Mouse (Mus musculus) gastrocnemius, adult 18-20 months (tissue): ENCODE measurements around the gene Agpat4. TPM values are rescaled to one million over a fixed set of nuclear protein-coding genes. Genes with fewer than 3 reads are reported as not detected.

ENCODE experiments used
- DNase-seq: peaks from one replicate; pipeline ENCODE4 v3.0.0; 2021; ENCODE audit warnings: low spot score
- long read RNA-seq, 2 experiments: library from polyadenylated mRNA; stranded (forward); transcript quantifications; one replicate each; pipeline ENCODE4 v2.0.0; 2021
- total RNA-seq, 2 experiments: library from RNA; stranded (reverse); gene quantifications; 2 replicates each; pipeline ENCODE4 v1.2.3; 2021

Agpat4 gene
- total RNA-seq: 1 to 10 TPM; 1.5 to 2.0 TPM
- long read RNA-seq, experiment 1, partial matches to known transcripts: 0 of 2 reads
- long read RNA-seq, experiment 1, other reads (novel, unspliced or antisense): 0 of 2 reads
- long read RNA-seq, experiment 2, partial matches to known transcripts: 0 of 1 reads
- long read RNA-seq, experiment 2, other reads (novel, unspliced or antisense): 0 of 1 reads

DNA sequence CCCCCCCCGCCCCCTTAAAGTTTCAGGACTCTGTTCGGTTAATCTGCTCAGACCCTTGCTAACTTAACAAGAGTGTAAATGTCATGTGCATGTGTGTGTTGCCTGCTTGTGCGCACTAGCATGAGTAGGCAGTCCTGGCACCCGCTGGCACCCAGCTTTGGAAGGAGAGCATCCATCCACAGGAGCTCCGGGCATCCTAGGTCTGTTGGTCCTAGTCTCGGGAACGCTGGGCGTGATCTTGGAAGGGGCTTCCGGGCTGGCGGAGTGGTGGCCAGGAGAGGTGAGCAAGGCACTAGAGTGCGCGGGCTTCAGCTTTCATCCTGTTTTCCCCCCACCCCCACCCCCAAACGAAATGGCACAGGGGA lies at the start of gene Agpat4:
TSS of gene Agpat4 (plus strand) at position 144 of the 365 bp plus-strand sequence.
- DNase-seq: peak; percentile 18

DNA sequence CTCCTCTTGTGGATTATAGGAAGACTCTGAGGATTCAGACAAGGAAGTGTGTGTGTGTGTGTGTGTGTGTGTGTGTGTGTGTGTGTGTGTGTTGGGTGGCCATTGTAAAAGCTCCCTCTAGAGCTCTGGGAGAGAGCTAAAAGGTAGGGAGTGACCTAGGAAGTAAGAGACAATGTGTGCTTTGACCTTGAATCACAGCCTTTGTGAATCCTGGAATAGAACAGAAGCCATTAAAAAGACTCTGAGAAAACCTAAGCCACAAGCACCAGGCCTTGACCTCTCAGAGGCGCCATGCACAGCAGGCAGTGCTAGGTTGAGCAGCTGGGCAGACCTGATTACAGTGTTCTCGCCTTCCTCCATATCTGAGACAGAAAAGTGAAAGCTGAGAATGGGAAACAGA lies 41.7 kb upstream of the Agpat4 start:
- DNase-seq: no peak

DNA sequence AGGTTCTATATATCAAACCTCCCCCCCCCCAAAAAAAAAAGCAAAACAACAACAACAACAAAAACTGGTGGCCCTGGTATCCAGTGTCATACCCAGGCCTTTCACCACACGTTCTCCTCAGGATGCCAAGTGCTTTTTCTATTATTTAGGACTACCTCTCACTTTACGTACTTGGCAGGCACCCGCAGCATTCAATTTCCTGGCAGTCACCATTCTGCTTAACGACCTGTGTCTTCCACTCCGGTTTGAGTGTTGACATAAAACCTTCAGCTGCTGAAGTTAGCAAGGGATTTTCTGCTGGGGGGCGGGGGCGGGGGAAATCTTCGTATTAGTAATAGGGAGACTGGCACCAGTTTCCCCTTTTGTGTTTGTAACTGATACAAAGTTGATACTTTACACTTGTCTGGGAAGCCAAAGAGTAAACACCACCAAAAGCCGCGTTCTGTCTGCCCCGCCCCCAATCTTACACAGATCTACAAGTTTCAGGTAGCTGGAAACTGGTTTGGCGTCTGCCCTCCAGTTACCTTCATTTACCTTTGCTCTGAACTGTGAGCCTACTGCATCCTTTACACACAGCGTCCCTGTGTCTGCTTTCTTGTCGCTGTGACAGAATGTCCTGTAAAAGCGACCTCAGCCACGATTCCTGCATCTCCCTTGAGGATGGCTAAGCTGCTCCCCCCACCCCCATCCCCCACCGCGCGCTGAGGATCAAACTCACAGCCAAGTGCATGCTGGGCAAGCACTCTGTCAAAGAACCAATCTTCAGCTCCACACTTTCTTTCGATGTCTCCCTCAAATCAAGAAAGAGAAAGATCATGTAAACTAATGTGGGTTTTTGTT lies 37.6 kb upstream of the Agpat4 start:
- DNase-seq: no peak

DNA sequence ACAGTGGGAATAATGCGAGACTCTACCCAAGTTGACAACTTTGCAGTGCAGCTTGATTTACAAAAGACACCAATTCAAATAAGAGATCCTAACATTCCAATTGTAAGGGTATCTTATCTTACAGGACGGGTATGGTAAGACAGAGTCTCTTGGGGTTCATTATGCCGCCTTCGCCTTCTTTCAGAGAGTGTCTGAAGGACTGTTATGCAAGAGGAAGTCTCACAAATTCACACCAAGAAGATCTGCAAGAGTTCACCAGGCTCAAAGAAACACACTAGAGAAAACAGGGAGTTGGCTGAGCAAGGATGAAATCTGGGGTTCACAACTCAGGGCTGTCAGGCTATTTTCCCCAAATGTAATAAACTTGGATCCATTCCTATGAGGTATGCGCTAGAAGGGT lies 36.3 kb upstream of the Agpat4 start:
- no peak for DNase-seq

DNA sequence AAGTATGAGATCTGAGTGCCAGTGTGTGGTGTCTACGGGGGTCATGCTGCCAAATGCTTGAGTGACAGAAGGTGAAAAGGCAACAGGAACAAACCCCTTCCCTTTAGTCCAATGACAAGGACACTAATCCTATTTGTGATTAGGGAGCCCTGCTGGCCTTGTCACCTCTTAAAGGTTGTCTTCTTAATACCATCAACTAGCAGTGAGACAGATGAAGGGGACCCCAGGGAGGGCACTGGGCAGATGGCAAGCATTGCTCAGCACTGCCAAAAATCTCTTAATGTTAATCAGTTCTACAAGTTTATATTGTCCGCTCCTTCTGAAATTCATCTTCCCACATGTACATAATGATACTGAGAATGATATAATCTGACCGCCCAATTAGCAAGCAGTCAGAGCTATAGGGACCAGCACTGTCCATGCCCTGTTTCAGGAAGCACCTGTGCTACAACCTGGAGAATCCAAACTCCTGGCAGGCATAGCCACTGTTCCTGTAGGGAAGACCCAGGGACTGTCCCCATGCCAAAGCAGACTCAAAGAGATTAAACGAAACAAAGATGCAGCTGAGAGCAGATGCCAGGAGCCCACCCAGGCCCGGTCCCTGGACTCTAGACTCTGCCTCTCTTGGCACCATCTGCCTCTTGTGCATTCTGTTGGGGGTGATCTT lies 28.1 kb upstream of the Agpat4 start:
- DNase-seq: no peak

DNA sequence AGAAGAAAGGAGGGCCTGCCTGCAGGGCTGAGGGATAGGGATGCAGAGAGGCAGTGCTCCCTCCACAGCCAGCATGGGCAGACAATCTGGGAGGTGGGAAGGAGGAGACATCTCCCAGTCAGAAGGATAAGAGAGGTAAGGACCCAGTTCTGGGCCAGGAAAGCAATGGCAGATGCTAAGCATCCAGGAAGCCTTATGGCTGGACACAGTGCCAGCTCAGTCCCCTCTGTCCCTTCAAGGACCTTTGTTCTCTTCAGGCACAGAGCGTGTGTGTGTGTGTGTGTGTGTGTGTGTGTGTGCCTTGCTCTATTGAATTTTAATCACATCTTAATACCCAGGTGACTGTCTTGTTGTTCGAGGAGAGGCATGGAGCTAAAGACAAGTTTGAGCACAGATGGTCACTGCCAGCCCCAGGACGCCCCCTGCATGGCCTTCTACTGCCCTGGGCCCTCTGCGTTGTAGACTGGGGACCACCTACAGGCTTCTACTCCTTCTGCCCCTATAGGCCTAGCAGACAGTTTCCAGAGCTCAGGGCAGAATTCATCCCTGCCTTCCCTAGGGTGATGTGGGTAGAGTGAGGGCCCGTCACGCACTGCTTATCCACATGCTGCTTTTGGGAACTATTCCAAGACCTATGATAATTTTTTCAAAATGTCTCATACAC lies 25.5 kb upstream of the Agpat4 start:
- DNase-seq: no peak

DNA sequence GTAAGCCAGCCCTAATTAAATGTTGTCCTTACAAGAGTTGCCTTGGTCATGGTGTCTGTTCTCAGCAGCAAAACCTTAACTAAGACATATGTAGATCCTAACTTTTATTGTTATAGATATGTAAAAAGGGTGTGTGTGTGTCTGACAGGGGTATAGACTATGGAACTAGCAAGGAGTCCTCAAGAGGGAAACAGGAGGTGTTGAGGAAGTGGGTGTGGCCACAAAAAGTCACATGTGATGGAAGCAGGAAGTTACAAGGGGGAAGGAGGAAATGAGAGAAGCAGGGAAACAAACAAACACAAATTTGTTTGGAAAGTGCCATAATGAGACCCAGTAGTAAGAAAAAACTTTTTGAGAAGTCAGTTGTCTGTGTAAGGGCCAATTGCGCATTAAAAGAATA lies 24.5 kb upstream of the Agpat4 start:
- DNase-seq: no peak

DNA sequence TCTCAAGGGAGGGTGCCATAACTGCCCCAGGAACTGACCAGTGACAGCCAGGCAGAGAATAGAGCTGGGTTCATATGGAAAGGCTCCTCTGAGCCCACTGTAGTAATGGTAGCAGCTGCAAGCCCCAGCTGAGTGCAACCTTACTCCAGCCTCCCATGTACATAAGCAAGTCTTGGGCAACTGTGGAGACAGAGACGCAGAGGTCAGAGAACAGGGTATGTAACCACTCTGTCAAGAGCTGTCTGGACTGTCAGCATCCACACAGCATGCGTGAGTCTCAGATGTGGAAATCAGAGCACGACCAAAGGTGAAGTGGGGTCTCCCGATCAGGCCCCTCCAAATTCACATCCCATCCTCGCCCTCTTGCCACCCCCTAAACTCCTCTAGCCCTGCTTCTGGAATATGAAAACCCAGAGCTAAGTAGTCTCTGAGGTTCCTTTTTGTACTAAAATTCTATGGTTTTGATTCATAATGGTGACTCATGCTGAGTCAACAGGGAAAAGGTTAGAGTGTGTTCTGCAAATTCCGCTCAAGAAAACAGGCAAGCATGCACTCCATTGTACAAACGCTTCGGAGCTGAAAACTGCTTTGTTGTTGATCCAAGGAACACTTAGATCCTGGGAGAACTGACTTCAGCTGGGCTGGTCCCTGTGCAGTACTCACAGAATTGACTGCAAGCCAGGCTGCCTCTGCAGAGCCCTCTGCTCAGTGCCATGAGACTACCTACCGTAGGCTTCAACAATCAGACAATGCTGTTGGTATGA lies 23.5 kb upstream of the Agpat4 start:
- peak; percentile 52 for DNase-seq

DNA sequence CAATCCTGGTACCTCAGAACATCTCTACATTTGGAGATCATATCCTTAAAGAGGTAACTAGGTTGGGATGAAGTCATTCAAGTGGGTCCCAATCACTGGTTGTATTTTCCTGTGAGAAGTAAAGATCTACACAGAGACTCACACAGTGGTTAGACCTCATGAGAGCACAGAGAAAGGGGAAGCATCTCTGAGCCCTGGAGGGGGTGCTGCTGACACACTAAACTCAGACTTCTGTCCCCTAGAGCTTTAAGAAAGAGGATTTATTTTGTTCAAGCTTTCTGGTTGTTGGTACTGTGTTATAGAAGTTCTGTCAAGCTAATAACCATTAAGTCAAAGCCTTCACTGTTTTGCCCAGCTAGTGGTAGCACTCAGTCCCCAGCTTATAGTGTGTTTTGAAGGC lies 19.1 kb upstream of the Agpat4 start:
- DNase-seq: no peak

DNA sequence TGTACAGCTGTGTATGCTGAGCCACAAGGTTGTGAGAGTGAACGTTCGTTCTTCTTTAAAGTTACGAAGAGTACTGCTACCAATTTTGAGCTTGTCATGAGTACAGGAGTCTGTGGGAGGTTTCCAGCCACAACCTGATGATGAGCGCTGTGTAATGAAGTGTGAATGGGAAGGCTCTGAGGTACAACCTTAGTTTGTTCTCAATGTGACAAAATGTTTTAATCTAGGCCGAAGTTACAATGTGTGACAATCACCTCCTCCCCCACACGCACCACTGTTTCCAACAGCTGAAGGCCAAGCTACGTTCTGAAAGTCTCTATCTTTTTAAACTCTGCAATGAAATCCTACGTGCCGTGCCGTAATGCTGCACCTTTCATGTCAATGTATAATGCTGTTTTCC lies 16.2 kb upstream of the Agpat4 start:
- DNase-seq: no peak

DNA sequence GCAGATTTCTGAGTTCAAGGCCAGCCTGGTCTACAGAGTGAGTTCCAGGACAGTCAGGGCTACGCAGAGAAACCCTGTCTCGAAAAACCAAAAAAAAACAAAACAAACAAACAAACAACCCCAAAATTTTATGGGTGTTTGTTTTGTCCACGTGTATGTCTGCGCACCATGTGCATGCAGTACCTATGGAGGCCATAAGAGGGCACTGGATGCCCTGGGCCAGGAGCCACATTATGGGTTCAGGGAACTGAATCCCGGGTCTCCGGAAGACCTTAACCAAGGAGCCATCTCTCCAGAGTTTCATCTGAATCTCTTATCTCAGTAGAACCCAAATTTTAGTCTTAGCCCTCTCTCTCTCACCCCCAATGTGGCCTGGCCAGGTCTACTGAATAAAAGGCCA lies 14.7 kb upstream of the Agpat4 start:
- no peak for DNase-seq

DNA sequence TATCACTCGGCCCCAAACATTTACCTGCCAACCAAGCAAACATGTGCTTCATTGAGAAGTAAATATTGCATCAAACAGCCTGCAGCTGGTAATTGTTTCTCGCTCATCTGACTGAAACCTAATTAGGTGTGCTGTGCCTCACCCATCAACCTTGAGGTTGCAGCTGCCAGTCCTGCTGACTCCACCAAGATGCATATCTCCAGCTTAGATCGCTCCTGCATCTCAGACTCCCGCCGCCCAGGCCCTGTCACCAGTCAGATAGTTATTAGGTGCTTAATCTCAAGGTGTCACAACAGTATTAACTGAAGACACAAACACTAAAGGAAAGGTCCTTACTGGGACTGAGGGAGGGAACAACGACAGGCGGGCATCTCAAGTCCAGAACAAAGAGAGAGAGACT lies 14.3 kb upstream of the Agpat4 start:
- no peak for DNase-seq

DNA sequence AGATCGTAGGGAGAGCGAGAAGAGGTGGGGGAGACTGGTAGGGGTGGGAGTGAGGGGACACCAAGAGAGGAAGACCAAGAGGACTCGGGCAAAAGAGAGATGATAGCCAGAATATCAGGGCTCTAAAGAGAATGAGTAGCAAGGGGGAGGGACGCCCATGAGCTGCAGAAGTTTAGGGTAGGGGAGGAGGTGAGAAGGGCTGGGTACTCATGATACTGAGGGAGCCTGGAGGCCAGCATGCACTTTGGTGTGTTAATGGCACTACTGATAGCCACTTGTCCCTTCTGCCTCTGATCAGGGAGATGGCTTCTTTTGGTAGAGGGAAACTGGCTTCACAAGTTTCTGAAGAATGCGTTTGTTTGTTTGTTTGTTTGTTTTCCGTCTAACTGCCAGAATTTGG lies 13.8 kb upstream of the Agpat4 start:
- no peak for DNase-seq

DNA sequence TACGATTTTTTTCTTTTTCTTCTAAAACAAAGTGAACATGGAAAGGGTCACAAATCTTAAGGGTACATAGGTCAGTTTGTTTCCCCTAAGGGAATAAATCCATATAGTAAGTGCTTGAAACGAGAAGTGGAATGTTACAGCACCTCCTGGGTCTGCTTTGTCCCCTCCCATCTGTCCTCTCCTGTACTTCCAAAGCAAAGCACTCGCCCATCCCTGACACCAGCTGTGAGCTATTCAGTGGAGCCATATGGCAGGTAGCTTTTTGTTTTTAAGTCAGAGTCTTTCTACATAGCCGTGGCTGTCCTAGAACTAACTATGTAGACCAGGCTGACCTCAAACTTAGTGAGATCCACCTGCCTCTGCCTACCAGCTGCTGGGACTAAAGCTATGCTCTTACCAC lies 12.2 kb upstream of the Agpat4 start:
- no peak for DNase-seq

DNA sequence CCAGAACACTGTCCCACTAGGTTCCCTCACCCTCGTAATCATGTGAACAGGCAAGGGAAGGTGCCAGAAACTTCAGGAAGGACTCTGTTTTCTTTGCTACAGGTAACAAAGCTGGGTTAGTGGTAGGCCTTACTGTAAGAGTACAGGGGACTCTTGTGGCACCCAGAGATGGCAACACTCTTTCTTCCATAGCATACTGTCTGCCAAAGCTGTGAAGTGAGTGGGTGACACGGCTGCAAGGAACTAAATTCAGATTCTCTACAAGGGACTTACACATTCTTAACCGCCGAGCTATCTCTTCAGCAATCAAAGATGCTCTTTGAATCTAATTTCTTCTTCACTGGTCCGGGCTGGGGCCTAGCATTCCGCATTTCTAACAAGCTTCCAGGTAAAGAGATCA lies 4.9 kb upstream of the Agpat4 start:
- no peak for DNase-seq

DNA sequence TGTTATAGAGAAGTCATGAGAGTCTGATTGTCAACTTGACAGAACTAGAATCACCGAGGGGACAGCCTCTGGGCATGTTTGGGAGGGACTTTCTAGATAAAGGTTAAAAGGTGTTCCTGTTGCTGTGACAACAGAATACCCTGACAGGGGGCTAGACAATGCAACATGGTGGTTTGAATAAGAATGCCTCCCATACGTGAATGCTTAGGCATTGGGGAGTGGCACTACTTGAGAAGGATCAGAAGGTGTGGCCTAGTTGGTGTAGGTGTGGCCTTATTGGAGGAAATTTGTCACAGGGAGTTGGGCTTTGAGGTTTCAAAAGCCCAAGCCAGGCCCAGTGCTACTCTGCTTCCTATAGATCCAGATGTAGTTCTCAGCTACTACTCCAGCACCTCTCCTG lies 3.4 kb upstream of the Agpat4 start:
- DNase-seq: no peak

DNA sequence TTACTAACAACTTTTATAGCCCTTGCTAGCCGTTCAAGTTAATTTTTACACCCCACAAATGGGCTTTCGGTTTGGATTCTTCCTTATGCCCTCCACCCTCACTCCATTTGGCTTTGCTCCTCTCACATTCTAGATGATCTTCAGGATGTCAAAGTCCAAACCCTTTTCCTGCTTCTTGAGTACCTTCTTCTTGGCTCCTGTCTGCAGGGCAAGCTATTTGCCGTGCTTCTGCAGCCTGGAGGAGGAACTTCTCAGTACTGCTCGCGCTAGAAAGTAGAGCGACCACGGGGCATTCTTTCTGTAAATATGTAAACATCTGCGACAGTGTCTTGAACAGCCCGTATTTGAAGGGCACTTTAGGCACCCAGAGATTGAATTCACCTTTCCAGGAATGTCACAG lies 373 bp upstream of the Agpat4 start:
- no peak for DNase-seq

DNA sequence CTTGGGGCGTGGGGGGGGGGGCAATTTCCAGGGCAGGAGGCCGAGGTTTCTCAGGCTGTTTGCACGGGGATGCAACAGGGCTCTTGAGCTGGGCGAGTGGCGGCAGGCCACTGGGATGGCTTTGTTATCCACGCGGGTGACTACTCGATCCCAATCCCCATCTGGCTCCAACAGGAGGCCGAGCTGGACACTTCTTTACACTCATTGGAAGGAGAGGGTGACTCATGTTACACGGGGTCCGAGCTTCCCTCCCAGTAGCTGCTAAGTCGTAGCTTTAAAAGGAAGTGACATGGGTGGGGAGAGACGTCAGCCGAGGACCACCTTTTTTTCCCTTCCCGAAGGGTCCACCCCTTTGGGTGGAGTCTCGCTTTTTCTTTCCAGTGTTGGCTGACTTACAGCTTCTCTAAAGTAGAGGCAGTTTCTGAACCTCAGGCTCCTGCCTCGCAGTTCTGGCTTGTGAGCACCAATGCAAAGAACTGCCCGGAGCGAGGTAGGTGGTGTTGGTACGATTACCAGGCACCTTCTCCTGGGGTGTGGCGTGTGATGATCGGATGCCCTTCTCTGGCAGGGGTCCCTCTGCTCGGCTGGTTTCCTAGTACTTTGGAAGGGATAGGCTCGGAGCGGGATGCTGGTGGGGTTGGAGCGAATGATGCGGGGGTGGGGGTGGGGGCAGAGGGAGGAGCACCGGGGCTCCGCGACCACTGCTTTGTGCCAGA lies 580 bp downstream of the Agpat4 start:
- DNase-seq: peak; percentile 80

DNA sequence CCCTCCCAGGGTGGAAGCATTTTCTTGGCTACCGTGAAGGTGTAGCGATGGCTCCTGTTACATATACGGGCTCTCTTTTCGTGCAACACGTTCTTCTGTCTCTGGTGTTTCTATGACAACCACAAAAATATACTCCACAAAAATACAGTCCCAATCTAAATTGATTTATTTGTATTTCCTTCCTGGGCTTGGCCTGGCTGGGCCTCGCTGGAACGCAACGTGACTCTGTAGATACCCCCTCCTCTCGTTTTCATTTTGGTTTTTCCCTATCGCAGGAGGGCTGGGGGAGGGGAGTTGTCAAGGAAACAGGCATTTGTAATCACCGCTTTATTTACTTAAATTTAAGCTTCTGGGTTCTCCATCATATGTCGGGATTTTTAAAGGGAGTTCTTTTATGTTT lies 1.2 kb downstream of the Agpat4 start:
- no peak for DNase-seq

DNA sequence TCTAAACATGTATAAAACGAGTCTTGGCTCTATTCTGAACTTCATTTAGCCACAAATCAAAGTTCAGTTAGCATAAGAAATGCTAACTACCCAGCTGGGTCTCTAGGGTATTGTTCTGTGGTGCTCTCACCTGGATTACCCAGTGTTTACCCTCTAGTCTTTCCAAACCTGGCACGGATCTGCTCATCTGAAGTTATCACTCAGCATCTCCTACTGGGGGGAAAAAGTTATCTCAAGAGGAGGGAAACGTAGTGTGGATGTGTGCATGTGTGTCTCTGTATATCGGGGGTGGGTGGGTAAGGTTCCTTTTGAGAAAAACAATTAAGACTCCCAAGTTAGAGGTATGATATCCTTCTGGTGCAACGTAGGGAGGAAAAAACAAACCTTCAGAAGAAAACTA lies 1.8 kb downstream of the Agpat4 start:
- no peak for DNase-seq

DNA sequence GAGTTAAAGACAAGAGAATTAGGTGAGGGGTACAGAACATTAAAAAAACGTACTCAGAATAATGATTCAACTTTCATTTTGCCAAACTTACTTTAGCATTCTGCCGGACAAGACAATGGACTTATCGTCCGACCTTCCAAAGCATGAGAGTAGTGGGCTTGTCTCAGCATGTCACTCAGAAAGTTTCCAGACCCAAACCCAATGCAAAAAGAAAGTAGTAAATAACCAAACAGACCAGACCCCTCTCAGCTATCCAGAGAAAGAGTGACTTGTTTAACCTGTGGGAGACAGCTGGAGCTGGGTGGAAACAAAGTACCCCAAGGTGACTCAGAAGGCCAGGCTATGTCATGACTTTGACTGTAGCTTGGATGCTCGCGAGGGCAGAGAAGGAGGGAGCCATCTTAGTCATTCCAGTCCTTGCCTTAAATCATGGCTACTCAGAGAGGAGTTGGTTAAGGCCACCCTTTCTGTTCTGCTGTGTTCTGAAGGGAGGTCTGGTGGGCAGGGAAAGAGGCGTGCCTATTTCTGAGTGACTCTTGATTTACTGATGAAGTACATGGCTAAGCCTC lies 2.8 kb downstream of the Agpat4 start:
- no peak for DNase-seq
